Mouse (Mus musculus): ENCODE results near the gene Rgs11.
"Not testable (repeated sequence)": the region's sequence is repeated elsewhere in the genome, so short reads cannot be mapped to it uniquely, and the experiment has no call there.

The Rgs11 gene

GRCm38 (mm10) chr17:26202737-26203136 is at the start of gene Rgs11:
Gene Rgs11 (plus strand): TSS chr17:26202951.
- no peak for DNase-seq (ENCODE audit: low spot score)

- DNase-seq (ENCODE audit: low spot score): no peak
Observed at GRCm38 (mm10) chr17:26162736-26163135, 40.0 kb upstream of the Rgs11 start.

DNA sequence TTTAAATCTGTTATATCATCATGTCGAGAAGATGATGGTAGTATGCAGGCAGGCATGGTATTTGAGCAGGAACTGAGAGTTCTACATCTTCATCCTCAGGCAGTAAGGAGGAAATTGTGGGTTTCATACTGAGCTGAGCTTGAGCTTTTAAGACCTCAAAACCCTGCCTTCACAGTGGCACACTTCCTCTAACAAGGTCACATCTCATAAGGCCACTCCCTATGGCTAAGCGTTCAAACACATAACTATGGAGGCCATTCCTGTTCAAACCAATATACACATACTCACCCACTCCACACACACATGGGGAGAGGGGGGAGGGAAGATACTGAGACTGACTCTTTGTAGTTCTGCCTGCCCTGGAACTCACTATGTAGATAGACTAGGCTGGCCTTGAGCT is 34.7 kb upstream of the Rgs11 start:
- no peak for DNase-seq (ENCODE audit: low spot score)

DNA sequence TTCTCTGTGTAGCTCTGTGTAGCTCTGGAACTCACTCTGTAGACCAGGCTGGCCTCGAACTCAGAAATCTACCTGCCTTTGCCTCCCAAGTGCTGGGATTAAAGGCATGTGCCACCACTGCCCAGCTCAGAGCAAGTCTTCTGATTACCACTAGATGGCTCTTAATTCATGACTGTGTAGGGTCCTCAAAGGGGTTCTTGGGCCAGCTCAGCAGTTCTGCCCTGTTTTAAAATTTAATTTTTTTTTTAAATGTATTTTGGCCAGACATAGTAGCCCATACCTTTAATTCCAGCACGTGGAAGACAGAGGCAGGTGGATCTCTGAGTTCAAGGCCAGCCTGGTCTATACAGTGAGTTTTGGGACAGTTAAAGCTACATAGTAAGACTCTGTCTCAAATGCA is 27.5 kb upstream of the Rgs11 start:
- not testable (repeated sequence) for DNase-seq (ENCODE audit: low spot score)

GRCm38 (mm10) chr17:26178611-26179010 is 24.1 kb upstream of the Rgs11 start:
- DNase-seq (ENCODE audit: low spot score): no peak

GRCm38 (mm10) chr17:26181179-26181578 is 21.6 kb upstream of the Rgs11 start:
- DNase-seq (ENCODE audit: low spot score): no peak

DNA sequence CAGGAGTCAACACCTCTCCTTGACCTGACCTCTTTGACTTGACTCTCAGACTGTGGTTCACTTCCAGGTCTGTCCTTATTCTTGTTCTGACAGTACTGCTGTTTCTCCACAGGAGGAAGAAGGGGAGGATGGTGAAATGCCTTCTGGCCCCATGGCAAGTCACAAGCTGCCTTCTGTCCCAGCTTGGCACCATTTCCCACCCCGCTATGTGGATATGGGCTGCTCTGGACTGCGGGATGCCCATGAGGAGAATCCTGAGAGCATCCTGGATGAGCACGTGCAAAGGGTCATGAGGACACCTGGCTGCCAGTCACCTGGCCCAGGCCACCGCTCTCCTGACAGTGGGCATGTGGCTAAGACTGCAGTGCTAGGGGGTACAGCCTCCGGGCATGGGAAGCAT is 15.2 kb upstream of the Rgs11 start:
- no peak for DNase-seq (ENCODE audit: low spot score)

DNA sequence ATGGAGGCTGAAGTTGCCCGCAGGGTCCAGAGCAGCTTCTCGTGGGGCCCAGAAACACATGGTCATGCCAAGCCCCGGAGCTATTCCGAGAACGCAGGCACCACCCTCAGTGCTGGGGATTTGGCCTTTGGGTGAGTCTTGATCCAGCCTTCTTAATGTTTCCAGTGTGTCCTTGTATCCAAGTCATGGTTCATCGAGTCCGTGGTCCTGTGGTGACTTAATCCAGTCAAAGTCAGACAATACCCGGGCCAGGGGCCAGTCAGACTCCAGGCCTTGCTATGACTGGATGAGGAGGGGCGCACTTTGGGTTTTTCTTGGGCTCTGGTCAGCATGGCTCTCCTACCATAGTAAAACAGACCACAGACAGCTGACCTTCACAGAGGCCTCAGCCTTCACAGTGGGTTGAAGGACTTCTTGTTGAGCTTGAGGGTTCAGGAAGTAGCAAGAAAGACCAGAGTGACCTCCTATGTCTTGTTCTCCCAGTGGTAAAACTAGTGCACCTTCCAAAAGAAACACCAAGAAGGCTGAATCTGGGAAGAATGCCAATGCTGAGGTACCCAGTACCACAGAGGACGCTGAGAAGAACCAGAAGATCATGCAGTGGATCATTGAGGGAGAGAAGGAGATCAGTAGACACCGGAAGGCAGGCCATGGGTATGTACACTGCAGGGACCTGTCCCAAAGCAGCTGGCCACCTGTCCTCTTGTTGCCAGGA is 14.5 kb upstream of the Rgs11 start:
- no peak for DNase-seq (ENCODE audit: low spot score)

GRCm38 (mm10) chr17:26191486-26191885 is 11.3 kb upstream of the Rgs11 start:
- DNase-seq (ENCODE audit: low spot score): not testable (repeated sequence)

DNA sequence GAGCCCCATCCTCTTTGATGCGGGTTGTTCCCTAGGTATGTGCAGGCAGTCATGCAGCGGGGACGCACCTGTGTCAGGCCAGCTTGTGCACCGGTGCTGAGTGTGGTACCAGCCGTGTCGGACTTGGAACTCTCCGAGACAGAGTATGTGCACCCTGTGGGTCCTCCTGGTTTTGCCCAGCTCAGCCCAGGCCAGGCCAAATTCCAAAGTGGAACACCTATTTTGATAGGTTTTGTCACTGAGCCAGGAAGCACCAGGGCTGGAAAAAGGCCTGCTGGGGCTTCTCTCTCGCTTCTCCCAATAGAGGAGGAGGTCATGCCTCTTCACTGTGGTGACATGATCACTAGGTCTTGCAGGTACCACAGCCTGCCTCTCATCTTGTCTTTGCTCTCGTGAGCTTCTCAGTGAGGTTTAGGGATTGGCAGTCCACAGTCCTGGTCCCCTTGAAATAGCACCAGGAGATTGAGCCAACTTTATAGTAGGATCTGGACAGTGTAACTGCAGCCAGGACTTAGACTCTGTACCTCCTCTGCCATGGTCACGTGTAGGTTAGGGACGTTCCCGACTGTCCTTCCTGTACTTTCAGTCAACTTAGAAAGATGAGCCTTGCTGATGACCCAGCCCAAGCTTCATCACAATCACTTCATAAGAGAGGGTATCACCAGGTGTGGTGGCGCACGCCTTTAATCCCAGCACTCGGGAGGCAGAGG is 10.1 kb upstream of the Rgs11 start:
- DNase-seq (ENCODE audit: low spot score): no peak

DNA sequence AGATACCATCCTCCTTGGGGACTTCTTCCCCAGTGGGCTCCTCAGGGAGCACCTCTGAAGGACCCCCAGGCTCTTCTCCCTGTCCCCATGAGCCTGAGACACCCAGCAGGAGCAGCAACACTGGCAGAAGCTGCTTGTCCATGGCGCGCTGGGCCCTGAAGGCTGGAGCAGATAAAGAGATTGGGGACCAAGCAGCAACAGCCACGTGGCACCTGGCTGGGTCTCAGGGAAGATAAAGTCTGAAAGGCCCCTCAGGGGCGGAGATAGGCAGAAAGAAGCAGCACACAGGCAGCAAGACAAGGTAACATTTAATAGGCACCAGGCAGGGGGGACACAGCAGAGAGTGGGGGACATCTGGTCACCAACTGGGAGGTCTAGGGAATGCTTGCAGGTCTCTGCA is 3.9 kb upstream of the Rgs11 start, which contains the start of gene Pdia2:
TSS of gene Pdia2 (minus strand) at position 196 of the 400 bp plus-strand sequence.
- no peak for DNase-seq (ENCODE audit: low spot score)

DNA sequence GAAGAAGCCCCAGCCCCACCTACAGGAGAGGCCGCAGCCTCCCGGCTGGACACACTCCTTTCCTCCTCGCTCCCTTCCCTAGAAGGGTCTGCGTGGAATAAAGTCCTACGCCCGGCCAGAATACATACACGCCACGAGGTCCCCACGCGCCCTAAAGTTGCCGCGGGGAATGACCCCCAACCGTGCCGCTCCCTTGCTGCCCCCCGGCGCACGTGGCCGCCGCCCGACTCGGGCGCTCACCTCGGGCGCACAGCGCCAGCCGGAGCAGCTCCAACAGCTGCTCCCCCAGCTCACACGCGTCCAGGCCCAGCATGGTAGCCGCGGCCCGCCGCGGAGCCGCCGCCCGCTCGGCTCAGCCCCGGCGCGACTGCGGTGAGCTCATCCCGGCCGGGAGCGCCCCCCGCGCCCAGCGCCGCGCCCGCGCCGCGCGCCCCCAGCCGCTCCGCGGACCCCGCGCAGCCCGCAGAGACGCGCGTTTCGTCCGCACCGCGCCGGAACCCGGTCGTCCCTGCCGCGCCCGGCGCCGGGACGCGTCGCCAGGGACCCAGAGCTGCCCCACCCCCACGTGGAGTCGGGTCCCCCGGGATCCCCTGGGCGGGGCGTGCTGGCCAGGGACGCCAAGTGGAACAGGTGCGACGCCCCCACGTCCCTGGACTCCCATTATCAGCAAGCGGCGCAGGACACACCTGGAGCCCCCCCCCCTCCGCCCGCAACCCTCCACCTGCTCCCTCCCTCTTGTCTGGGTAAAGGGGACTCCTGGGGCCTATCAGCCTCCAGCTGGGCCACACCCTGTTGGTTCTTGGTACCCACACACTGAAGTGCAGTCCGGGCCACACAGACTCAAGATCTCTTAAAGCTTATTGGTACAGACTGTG is 1.7 kb upstream of the Rgs11 start:
- no peak for DNase-seq (ENCODE audit: low spot score)

DNA sequence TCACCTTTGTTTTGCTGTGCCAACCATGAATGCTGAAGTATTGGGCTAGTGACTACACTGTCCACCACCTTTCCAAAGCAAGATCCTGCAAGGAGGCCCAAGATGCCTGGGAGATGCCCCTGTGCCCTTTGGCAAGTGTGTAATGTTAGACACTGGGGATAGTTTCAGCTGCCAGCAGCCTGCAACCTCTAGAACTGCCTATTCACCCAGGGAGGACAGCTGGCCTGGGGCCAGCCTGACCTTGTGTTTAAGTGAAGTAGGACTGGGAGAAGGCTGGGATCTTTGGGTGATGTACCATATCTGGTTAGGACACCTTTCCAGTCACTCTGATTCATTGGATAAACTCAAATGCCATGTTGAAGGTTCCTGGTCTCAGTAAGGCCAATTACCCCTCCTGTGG is 753 bp upstream of the Rgs11 start:
- no peak for DNase-seq (ENCODE audit: low spot score)

GRCm38 (mm10) chr17:26203321-26203811 is 615 bp downstream of the Rgs11 start:
- DNase-seq (ENCODE audit: low spot score): no peak

DNA sequence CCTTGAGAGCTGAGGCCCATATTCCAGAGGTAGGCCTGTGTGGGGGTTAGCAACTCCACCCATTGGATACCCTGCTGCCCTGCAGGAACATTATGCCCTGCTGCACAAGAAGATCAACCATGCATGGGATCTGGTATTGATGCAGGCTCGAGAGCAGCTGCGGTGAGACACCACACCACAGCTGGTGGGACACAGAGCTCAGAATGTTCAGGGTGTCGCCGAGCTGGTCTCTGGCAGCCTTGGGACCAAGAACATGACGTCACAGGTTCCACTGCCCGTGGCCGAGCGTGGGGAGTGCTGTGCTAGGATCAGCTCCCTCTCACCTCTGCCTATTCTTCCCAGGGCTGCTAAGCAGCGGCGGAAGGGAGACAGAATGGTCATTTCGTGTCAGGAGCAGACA is 2.0 kb downstream of the Rgs11 start:
- DNase-seq (ENCODE audit: low spot score): no peak

- DNase-seq (ENCODE audit: low spot score): no peak
Observed at GRCm38 (mm10) chr17:26206392-26206791, 3.6 kb downstream of the Rgs11 start.

GRCm38 (mm10) chr17:26207686-26208085 is 4.9 kb downstream of the Rgs11 start, which contains the start of gene Arhgdig:
Gene Arhgdig (minus strand): TSS chr17:26207786.
- no peak for DNase-seq (ENCODE audit: low spot score)

- no peak for DNase-seq (ENCODE audit: low spot score)
Observed at GRCm38 (mm10) chr17:26212241-26212640, 9.5 kb downstream of the Rgs11 start.

DNA sequence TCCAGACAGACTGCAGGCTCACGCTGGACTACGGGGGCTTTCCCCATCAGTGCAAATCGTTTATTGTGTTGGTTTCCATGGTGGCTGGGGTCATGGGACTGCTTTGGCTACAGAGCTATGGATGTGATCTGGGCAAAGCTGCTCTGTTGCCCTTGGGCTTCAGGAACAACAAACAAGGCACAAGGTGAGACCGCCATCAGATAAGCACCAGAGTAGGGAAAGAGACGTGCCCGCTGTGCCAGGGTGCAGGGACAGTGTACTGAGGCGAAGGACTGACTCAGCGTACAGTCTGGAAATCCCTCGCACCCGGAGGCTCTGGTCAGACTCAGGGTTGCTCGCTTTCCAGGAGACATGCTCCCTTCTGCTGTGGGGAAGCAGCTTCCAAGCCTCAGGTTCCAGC is 9.9 kb downstream of the Rgs11 start:
- DNase-seq (ENCODE audit: low spot score): no peak

DNA sequence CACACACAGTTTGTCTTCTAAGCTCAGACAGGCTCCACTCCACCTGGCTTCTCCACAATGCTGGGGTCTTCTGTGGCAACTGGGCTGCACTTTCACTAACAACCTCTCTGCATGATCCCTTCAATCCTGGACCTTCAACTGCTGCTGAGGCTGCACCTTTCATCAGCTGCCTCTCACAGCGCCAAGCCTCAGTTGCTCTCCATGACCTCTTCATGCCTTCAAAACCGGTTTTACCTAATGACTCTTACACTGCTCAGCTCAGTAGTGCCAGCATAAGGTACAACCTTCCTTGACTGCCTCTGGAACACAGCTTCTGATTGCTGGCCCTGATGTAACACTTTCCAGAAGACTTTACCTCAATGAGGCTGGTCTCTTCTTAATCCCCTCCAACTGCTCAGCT is 18.8 kb downstream of the Rgs11 start:
- DNase-seq (ENCODE audit: low spot score): no peak

- no peak for DNase-seq (ENCODE audit: low spot score)
Observed at GRCm38 (mm10) chr17:26225150-26225549, 22.4 kb downstream of the Rgs11 start.

- DNase-seq (ENCODE audit: low spot score): no peak
Observed at GRCm38 (mm10) chr17:26229776-26230175, 27.0 kb downstream of the Rgs11 start.

Measured in ovary, postnatal 10 days (tissue).